Mouse (Mus musculus): ENCODE data around the gene Mgmt.
A peak's percentile ranks its signal among the peaks of the same experiment; 100 is the strongest.

Gene Mgmt

DNA sequence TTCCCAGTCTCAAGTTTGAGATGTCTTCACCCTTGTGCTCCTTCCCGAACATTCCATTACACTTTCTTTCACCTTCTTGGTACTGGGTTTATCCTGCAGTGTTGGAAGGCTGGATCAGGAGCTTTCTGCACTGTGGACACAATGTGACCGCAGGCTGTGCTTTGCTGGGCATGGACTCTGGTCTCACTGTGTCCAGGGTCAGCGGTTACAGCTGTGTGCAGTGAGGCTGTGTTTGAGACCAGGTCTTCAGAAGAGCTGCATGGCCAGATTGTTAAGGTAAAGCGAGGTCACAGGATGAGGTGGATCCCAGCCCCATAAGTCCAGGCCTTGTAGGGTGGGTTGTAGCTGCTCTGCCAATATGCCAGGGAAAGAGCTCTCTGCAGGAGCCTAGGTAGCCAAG lies 18.5 kb downstream of the Mgmt start:
- DNase-seq (ENCODE audit: low spot score) = no peak

DNA sequence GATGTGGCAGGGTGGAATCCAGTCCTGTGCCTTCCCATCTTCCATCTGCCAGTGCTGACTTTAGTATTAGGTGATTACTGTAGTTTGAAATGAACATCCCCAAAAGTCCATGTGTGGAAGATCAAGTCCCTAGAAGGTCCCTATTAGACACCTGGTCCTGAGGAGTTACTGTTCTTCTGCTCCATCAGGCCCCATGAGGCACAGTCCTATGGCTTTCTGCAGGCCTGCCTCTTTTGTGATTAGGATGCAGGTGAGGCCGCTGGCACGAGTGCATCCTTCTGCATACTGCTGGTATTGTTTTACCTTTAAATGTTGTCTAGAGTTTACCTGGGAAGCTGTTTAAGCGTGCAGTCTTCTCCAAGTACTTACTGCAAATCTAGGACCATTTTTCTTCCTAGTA lies 21.6 kb downstream of the Mgmt start:
- no peak for DNase-seq (ENCODE audit: low spot score)

DNA sequence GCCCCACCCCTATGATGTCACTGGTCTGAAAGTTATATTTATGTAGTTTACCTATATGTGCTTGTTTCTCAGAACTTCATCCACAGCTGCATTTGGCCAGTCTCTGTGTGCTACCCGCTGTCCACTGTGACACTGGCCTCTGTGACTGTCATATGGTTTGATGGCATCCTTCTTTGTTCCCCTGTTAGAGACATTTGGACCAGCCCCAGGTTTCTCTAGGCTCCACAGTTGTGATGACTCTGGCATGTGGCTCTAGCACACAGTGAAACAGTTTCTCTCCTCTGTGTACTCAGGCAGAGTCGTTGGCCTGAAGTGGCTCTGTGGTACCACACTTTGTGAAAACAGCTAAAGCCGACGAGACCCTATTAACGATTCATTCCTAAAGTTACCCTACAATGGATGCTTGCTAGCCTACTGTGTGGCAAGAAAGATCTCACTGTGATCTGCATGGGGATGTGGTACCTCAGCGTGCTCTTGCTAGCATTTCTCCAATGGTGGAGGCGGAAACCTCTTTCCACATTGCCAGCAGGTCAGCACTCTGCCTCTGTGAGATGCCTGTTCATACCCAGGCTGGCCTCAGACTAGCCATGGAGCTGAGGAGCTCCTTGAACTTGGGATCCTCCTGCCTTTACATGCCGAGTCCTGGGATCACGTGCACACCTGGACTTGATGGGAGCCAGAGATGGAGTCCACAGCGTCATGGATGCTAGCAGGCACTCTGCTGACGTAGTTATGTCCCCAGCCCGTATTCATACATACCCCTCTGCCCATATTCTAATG lies 26.8 kb downstream of the Mgmt start:
- no peak for DNase-seq (ENCODE audit: low spot score)

DNA sequence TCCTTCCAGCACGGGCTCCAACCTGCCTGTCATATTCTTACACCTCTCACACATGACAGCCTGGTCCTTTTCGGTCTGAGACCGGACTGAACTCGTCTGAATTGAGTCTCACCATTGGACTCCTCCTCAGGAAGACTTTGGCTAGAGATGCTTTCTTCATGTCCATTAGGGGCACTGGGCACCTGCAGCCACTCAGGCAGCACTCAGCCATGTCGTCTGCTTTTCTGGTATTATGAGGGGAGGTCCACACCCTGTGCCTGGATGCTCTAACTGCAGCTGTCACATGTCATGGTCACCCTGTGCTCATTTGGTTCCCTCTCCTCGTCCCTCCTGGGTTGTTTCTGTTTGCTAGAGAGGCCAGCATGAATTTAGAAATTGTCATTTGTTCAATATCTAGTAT lies 27.8 kb downstream of the Mgmt start:
- no peak for DNase-seq (ENCODE audit: low spot score)

DNA sequence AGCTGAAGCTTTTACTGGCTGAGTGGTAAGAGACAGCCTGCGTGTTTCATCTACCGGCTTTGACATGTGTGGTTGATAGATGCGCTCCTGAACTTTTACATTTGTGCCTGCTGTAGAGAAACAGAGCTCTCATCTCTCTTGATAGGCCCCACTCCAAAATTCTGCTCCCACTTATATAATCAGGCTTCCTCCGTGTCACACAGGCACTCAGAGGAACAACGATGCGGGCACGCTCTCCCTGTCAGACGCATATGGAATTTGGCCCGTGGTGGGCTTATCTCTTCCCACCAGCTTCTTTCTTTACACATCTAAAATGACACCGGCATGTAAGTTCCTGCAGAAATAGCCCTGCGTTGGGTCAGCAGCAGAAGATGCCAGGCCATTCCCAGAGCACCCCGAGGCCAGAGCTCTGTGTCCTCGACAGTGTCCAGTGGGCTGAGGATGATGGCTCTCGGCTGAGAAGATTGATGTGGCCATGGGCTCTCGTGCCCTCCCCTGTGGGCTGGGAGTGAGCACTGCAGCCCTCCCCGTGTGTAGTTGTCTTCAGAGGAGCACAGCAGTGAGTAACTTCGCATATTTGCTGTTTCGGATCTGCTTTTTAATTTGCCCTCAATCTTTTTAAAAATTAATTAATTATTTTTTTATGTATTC lies 30.3 kb downstream of the Mgmt start:
- DNase-seq (ENCODE audit: low spot score) = no peak

DNA sequence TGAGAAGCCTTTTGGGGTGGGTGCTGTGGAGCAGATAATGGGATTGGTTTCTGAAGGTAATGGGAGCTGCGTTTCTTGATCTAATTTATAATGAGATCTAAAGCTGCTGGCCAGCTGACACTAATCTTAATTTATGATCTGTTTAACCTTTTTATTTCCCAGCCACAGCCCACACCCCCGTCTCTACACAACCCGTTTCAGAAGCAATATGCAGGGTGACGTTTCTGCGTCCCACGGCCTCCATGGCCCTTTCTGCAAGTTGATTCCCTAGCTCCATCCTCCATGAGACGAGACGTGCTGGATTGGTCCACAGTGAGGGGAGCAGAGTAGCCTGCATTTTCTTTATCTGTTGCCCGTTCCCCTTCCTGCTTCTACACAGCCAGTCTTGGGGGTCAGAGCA lies 31.8 kb downstream of the Mgmt start:
- DNase-seq (ENCODE audit: low spot score) = peak; percentile 12

DNA sequence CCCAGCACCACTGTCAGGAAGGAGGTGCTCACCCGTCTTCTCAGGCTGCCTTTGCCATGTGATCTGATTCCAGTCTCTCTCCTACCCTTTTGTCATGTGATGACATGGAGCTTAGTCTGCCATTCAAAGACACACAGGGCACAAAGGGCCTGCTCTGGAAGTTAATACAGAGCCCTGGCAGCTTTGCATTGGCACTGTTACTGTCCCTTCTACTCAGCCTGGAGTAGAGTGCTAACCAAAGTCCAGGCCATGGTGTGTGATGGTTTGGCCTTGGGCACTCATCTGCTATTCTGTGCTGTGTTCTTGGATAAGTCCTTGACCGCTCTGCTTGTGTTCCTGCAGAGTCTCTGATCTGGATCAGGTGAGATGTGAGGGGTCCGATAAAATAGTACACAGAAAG lies 36.0 kb downstream of the Mgmt start:
- no peak for DNase-seq (ENCODE audit: low spot score)

DNA sequence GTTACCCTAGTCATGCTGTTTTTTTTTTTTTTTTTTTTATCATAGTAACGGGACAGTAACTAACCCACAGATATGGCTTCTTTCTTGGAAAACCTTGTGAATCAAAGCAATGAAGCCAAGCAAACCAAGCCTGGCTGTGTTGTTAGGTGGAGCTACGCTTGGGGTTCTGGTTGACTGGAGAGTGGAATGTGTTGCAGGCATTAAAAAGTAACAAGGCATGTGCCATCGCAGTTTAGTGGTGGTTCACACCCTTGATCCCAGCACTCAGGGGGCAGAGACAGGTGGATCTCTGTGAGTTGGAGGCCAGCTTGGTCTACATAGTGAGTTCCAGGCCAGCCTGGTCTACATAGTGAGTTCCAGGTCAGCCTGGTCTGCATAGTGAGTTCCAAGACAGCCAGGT lies 39.0 kb downstream of the Mgmt start:
- DNase-seq (ENCODE audit: low spot score) = no peak

DNA sequence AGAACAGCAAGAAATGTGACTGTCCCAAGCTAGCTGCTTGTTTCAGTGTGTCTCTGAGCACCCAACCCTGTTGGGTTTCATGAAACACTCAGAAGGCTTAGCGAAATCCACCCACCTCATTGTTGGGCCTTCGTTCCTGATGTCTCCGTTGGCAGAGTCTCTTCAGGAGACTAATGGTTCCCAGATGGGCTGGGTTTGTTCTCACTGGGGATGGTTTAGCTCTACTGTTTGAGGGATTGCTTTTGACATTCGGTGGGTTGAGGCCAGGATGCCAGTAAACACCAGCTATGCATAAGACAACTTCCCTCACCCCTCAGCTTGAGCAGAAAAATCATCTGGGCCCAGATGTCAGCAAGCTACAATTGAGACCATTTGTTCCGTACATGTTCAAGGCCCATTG lies 39.9 kb downstream of the Mgmt start:
- no peak for DNase-seq (ENCODE audit: low spot score)

DNA sequence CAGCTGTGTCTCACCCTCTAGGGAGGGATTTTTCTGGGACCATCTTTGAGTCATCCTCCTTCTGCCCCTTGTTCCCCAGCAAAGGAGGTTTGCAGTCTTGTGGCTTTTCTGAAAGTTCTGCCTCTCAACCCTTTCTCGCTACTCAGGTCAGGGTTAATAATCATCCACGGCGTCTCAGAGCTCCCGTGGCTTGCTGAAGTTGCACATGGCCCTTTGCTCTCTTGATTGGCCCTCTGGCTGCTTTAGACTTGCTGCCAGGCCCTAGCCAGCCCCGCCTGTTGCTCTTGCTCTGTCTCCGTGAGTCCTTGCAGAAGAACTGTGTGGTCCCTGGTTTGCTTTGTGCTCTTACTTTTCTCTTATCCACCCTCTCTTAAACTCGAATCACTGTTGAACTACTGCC lies 40.4 kb downstream of the Mgmt start:
- no peak for DNase-seq (ENCODE audit: low spot score)

DNA sequence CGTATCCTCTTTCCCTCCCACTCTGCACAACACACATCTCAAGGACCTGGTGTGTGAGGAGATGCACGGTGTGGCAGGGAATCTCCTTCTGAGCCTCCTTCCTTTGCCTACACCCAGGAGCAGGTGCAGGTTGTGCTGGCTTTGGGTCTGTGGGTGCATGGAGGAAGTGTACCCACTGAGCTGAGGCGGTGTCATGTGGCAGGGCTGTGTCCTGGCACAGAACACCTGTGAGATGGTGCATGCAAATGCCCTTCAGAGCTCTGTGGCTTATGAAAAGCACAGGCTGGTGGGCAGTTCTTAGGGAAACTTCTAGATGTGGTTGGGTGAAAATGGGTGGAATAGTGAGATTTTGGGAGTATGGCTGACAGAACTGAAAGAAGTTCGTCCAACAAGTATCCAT lies 44.0 kb downstream of the Mgmt start:
- DNase-seq (ENCODE audit: low spot score) = no peak

DNA sequence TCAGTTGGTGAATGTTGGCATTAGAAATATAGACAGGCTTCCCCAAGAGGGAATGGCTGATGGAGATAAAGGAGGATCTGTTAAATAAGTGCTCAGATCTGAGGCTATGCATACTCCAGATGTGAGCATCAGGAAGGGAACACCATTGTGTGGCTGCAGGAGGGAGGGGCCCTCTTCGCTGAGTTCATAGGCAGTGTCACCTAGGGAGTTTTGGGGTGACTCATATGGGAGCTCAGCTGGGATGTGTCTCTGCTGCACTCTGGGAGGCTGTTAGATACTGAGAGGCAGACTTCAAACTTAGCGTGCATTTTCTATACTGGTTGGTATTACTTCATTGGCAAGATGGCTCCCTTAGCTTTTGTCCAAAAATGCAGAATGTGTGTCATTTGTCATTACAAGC lies 48.0 kb downstream of the Mgmt start:
- no peak for DNase-seq (ENCODE audit: low spot score)

DNA sequence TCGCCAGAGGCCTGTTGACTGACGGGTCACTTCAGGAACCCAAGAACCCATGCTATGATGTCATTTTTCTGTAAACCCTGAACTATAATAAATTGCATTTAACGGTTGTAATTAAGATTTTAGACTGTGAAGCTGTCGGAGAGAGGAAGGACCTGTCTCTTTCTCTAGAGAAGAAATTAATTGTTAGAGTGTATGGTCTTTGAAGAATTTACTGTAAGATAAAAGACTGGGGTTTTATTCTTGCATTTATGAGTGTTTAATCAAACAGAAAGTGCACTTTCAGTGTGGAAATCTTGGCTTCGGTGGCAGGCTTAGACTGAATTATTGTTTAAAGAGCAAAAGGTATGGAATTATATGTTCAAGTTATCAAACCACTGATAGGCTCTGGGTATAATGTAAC lies 49.5 kb downstream of the Mgmt start:
- DNase-seq (ENCODE audit: low spot score) = no peak

DNA sequence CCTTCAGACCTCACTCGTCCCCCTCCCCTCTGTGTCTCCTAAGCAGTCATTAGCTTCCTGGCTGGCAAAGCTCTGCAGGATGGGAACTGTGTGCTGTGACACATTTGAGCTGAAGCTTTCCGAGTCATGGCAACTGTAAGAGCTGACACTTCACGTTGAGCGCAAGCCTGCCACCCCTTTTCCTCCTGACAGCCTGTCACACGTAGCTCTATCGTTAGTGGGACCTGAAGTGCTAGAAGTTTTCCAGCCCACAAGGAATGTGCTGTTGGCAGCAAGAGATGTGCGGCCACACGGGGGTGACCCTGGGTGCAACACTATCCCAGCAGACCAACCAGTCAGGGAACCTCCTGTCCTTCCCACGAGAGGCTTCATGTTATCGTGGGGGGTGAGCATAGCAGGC lies 51.3 kb downstream of the Mgmt start:
- no peak for DNase-seq (ENCODE audit: low spot score)

DNA sequence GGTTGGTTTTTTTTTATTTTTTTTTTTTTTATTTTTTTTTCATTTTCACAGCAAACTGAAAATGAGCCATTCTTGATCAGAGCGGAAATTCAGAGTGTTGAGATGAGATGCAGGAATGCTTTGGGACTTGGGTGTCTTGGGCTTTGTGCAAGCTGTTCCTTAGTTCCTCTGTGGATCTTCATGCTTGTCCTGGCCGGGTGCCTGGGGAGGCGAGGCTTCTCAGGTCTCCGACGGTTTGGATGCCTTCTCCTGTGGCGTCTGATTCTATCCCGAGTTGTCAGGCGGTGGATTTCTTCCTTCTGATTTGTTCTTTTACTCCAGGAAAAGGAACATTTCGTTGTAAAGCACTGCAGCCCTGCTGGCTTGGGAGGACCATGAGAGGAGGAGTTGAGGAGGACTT lies 51.7 kb downstream of the Mgmt start:
- DNase-seq (ENCODE audit: low spot score) = no peak

DNA sequence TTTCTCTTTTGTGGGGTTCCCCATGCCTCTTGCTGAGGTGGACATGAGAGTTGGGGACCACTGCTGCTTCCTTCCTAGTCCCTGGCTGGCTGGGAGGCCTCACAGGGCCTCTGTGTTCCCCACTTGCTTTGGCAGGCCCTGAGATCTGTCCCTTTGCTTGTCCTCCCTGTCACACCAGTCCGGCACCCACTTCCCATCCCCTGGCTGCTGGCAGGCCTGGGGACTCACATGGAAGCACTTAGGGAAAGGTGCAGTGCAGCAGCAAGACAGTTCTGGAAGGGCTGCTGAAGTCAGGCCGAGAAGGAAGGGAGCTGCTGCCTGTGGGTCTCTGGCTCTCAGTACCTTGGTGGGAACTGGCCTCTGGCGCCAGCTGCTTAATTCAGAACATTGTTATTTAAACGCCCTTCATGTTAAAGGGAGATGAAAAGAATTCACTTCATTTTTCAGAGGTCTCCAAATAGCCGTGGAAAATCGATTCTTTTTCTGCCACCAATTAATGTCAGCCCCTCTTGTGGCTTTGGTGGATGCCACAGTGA lies 53.9 kb downstream of the Mgmt start:
- DNase-seq (ENCODE audit: low spot score) = no peak

DNA sequence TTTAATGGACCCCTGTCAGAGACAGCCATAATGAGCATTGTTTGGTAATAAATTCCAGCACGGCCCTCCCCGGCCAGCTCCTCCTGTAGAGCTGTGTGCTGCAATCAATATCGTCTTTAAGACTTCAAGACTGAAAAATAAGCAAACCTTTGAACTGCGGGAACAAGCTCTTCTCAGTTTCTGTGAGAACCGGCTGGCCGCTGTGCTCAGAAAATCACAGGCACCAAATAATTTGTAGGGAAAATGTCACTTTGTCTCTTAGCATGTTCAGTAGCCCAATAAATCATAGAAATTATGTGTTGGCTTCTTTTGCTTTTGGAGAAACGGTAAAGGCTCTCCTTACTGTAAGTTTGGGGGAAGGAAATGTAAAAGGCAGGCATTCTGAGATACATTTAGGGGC lies 58.2 kb downstream of the Mgmt start:
- DNase-seq (ENCODE audit: low spot score) = no peak

DNA sequence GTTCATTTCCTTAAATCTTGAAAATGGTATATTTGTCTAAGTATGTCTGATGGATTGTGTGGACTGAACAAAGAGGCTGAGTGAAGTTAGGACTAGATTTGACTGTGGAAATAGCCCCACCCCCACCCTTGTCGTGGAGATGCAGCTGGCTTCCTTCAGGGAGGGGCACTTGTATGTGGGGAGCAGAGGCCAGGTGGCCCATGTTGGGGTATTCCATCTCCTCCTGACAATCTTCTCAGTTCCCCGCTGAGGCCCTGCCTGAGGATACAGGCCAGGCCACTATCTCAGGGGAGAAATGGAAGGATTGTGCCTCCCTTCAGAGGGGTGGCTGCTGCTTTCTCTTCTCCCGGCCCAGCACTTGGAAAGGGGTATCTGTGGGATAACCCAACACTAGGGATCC lies 58.8 kb downstream of the Mgmt start:
- no peak for DNase-seq (ENCODE audit: low spot score)

DNA sequence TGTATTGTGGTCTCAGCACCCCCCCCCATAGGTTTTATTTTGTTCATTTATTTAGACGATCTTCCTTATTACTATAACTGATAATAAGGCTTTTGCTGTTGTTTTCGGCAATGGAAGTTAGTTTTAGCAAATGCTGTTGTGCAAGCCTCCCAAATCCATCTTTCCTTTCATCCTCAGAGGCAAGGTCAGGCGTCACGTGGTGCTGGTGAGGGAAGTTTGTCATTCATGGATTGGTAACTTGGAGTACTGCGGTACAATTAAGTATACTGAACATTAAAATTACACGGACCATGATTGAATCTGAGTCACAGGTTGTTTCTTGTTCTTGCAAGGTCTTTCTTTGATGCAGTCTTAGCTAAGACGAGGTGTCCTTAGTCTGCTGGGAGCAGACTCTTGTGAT lies 77.9 kb downstream of the Mgmt start:
- DNase-seq (ENCODE audit: low spot score) = no peak

DNA sequence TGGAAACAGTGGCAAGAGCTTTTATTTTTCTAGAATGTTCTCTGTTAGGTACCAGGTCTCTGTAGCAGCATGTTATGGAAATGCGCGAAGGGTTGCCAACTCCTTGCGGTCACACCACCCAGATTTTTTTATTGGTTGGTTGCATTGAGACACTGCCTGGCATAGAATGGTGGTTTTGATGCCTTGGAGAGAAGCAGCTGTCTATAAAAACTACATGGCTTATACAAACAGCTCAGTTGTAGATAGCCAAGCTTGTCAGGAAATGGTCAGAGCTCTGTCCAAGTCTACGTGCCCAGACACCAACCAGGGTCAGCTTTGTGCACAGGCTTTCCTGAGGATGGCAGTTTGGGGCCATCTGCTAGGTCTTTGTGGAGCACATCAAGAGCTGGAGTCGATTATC lies 80.6 kb downstream of the Mgmt start:
- no peak for DNase-seq (ENCODE audit: low spot score)

DNA sequence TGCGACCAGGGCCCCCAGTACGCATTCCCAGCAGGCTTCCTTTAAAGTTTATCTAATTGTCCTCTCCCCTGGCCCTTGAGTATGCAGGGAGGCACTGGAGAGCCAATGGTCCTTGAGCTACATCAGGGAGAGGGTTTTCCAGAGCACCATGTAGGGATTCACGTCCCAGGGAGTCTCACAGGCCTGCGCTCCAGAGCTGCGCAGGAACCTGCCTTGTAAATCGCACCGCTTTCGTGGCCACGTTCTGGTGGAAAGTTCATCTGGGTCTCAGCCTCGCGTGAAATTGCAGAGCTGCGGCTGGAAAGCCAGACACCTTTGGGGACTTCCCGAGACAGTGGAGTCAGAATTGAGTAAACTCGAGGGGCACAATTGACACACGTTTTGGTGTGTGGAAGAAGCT lies 103.0 kb downstream of the Mgmt start:
- DNase-seq (ENCODE audit: low spot score) = no peak

DNA sequence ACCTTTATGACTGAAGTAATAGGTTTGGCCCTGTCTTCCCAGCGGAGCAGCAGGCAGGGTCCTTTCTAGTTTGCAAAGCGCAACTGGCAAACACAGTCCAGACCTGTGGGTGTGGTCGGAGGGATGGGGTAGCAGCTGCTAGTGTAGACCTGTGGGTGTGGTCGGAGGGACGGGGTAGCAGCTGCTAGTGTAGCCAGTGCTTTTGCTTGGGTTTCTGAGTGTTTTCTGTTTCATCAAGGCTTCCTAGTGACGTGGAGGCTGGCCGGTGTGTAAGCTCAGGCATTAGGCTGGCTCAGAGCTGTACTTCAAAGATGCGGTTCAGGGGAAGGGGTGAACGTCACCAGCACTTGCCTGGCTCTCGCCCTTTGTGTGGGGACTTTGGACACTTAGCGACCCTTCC lies 106.3 kb downstream of the Mgmt start:
- DNase-seq (ENCODE audit: low spot score) = peak; percentile 16

DNA sequence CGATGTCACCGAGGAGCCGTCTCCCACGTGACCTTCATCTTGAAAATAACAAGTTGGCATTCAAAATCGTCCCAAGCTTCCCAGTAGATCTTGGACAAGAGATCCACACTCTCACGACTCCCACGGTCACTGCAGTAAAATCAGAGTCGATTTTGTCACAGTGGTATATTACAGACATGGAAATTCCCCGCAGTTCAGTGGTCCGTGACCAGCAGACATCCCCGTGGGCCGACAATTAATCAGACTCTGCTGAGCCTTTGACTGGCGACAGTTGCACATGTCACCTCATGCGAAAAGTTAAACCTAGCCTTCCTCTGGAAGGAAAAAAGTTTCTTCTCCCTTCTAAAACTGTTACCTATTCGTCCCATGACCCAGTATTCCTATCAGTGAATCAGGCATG lies 106.8 kb downstream of the Mgmt start:
- DNase-seq (ENCODE audit: low spot score) = no peak

DNA sequence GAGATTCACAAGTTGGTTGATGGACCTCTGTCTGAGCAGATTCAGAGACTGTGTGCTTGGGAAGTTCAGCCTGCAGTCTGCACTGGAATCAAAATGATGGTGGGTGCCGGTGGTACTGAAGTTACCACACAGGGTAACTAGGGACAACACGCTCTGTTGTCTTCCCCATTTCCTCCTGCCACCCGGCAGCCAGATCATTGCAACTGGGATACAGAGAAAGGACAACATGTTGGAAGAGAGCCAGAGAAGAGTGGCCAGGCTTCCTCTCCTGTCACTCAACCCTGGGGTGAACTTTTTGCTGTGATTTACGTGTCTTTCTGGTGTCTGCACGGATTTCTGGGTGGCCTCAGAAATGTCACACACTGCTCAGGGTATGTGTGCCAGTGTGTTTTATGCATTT lies 107.4 kb downstream of the Mgmt start:
- no peak for DNase-seq (ENCODE audit: low spot score)
